Mouse (Mus musculus) adrenal gland, adult 18-20 months (tissue): ENCODE data around the gene Gm14325. TPM values are rescaled to one million over a fixed set of nuclear protein-coding genes. Genes with fewer than 3 reads are reported as not detected.
A peak's percentile ranks its signal among the peaks of the same experiment; 100 is the strongest.
"Not testable (repeated sequence)": the region's sequence is repeated elsewhere in the genome, so short reads cannot be mapped to it uniquely, and the experiment has no call there.

ENCODE experiments used
- DNase-seq, 2 experiments: peaks; one replicate each; pipeline ENCODE4 v3.0.0; 2021 to 2022; ENCODE audit warnings: low spot score in 2 of 2
- long read RNA-seq, 2 experiments: library from polyadenylated mRNA; stranded (forward); transcript quantifications; one replicate each; pipeline ENCODE4 v2.0.0; 2021
- total RNA-seq, 2 experiments: library from RNA; stranded (reverse); gene quantifications; 1 replicate in 1 of 2; 2 replicates in 1 of 2; pipeline ENCODE4 v1.2.3; 2021

Gm14325 gene
- total RNA-seq: 100 to 1,000 TPM in 1 of 2 experiments, 10 to 100 TPM in 1; 90.6 to 173 TPM
- long read RNA-seq, experiment 1, transcript Gm14325-202 (3 exons, 310 nt): major isoform, 15 of 18 reads
- long read RNA-seq, experiment 1, partial matches to known transcripts: 0 of 18 reads
- long read RNA-seq, experiment 1, other reads (novel, unspliced or antisense): 1 of 18 reads
- long read RNA-seq, experiment 2, transcript Gm14325-201 (4 exons, 1,576 nt): minor isoform, 7 of 95 reads
- long read RNA-seq, experiment 2, transcript Gm14325-202 (3 exons, 310 nt): major isoform, 86 of 95 reads
- long read RNA-seq, experiment 2, partial matches to known transcripts: 0 of 95 reads
- long read RNA-seq, experiment 2, other reads (novel, unspliced or antisense): 2 of 95 reads

DNA sequence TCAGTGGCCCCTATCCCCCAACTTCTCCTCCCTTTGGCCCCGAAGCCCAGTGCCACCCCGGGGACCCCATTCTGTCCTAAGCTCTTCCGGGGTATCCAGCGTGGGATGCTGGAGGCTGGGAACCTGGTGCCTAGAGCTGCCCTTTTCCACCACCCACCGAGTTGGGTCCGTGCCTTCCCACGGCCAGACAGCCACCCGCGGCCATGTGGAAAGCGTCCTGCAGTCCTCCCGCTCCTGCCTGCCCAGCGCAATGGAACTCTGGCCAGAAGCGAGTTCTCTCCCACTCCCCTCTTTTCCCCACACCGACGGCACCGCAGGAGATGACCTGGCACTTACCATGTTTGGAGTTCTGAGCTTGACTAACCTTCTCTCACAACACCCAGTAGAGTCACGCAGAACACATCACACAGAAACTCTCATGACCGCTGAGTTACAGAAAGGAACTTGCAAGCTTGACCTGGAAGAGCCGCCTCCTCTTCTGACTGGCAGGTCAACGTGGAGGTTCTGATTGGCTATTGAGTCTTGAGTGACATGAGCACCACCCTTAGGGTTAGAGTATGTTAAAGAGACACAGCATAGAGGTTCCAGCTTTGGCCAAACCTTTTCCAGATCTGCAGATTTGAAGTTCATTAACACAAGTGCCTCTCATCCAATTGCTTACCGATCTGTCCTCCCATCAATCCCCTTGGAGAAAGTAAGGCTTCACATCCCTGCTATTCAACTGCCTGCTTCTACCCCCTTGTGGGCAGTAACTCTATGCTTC, at the start of gene Gm14325:
Gm14325 (minus strand) TSS at position 436 of the 763 bp plus-strand sequence.
- DNase-seq: peak; percentile 65 to 68

DNA sequence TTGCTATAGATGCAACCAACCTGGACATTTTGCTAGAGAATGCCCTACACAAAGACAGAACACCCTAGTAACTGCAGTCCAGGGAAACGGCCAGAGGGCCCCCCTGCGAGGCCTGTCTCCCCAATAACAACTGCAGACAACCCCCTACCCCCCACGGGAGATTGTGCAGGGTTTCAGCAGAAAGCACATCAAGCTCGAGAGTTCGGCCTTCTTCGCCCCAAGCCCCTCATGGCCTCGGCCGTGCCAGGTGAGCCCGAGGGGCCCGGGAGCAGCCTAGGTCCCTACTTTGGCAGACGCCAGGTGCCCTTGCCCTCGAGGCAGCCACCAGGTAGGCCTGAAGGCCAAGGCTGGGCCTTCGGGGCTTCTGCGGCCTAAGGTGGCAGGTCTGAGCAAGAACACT, 47.6 kb upstream of the Gm14325 start:
- not testable (repeated sequence) for DNase-seq

DNA sequence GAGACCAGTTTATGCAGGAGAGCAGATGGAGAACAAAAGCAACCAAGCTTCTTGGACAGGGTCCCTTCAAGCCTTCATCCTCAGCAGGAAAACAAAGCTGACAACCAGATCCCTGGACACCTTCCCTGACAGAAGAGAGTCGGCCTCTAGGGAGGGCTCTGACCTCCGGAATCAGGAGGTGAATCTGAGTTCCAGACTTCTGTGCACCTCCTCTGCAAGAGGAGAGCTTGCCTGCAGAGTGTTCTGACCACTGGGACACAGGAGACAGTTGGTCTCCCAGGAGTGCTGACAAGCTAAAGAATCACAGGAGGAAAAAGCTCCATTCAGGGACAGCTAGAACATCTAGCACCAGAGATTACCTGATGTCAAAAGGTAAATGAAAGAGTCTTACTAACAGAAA, 22.1 kb upstream of the Gm14325 start:
- DNase-seq: not testable (repeated sequence)

DNA sequence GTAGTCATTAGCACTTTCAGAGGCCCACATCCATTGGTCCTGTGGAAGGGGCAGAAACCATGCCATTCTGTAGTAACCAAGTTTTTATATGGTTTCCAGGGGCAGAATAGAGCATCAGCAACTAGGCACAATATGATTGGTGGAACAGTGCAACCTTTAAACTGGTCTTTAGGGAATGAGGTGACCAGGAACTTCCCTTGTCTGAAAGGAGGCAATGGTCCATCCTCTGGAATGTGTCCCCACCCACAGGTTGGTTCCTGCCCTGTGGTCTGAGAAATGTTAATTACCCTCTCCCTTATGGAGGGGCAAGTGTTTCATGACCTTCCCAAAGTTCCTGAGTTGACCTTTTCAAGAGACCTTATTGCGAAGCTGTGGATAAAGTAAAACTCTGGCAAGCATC, 3.5 kb upstream of the Gm14325 start:
- DNase-seq: not testable (repeated sequence)

DNA sequence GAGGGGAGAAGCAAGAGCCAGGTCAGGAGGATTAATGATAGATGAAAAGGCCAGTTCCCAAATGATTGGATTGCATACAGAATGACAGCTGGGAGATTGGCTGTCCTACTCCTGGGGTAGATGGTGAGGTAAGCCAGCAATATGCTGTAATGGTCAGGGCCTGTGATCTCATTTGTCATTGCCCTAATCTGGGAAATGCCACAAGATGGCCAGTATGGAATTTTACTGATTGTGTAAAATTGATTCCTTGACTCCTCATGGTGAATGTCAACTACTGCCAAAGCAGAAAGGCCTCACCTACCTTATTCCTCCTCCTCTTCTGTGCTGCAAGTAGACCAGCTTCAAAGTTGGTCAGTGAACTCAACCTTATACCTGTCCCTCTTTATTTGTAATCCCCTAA, 3.4 kb downstream of the Gm14325 start:
- peak in 1 of 2 experiments; percentile 27 for DNase-seq

DNA sequence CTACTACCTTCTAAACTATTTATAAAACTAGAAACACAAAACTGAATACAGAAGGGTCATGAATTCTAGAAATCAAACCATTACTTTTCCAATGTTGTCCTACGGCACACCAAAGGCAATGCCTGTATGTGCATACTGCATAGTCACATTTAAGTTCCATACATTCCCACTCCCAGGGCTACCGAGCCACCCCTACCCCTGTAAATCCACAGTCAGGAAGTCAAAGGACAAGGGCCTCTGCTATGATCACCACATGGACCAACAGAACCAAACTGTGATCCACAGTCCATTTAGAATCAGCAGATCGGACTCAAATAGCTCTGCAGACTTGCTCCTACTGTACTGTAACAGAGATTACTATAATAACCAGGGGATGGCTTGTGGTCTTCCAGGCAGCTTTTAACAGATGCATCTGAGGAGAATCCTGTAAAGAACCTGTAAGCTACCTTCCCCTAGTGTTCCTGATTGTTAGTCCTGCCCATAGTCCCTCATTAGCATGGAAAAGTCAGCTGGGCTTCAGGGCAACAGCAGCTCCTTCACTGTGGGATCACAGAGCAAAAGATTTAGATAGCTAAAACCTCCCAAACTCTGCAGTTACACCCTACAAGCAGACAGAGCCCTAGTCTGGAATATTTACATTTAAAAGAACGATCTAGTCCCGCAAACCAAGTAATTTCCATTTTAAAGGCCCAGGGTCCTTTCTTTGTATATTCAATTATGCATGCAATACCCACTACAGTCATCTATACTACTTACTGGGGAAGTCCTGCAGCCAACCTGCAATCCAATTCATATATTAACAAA, 4.2 kb downstream of the Gm14325 start:
- DNase-seq: not testable (repeated sequence)

DNA sequence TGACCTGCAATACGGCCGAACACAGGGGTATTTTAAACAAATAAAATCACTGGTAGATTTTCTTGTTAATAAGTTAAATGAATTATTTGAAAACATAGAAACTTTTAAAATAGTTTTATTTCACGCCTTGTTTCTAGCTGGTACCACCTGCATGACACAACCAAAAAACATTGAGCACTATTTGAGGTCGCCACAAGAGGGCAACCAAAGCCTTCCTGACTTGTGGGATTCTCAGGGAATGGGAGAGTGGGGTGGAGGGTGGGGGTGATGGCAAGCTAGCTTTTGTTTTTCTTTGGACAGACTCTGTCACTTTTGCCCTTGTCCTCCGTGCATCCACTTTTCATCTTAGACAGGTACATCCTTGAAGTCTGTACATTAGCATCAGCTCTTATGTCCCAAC, 18.2 kb downstream of the Gm14325 start:
- DNase-seq: peak; percentile 52 to 53

DNA sequence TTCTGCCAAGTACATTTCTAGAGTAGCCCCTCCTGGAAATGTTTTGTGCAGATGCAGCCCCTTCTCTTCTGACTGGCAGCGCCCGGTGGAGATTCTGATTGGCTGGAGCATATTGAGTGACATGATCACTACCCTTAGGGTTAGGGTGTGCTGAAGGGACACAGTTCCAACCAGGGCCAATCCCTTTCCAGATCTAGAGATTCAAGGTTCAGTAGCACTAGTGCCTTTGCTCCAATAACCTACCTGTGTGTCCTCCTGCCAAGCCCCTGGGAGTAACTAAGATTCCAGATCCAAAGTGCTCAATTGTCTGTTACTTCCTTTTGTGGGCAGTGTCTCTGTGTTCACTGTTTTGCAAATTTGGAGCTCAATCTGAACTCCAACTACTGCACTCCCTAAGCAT, 34.0 kb downstream of the Gm14325 start:
- DNase-seq: not testable (repeated sequence)

DNA sequence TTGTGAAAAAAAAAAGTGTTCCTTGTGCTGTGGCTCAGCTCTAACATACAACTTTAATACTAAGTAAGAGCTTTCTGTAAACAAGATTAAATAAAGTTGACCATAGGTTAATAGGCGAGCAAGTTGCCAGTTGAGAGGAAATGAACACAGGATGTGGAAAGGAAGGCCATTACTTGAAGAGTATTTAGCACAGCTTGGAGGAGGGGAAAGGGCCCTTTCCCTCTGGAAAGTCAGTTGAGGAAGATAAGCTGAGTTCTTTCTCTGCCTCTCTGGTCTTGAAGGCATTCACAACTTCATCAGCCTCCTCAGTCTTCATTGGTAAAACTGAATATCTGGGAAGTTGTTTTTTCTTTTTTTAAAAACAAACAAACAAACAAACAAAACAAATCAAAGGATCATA, 52.8 kb downstream of the Gm14325 start:
- DNase-seq: not testable (repeated sequence)

Other genes with a start within 250 kb of the Gm14325 start
- 10 to 100 TPM; 28.7 to 41.9 TPM for gene Gm14322, start 81.0 kb downstream of the Gm14325 start, total RNA-seq
- 1 to 10 TPM; 5.7 to 6.9 TPM for gene Gm14327, start 56.8 kb upstream of the Gm14325 start, total RNA-seq
- 1 to 10 TPM; 1.2 to 2.4 TPM for gene Zfp972, start 85.3 kb upstream of the Gm14325 start, total RNA-seq
- gene Gm14326, start 117.0 kb upstream of the Gm14325 start, total RNA-seq: 10 to 100 TPM; 27.1 to 30.1 TPM
- gene Zfp971, start 182.9 kb upstream of the Gm14325 start, total RNA-seq: 10 to 100 TPM; 30.6 to 31.9 TPM
- 10 to 100 TPM; 21.3 to 31.7 TPM for gene Zfp931, start 238.1 kb upstream of the Gm14325 start, total RNA-seq